Mouse (Mus musculus) layer of hippocampus, adult 9-11 months (tissue): ENCODE results near the gene Bcas3.
A peak's percentile ranks its signal among the peaks of the same experiment; 100 is the strongest.
"Not testable (repeated sequence)": the region's sequence is repeated elsewhere in the genome, so short reads cannot be mapped to it uniquely, and the experiment has no call there.

Experiments used
- DNase-seq: peaks from one replicate; pipeline ENCODE4 v3.0.0; 2022

The Bcas3 gene

GRCm38 (mm10) chr11:85716730-85717129 is 363.8 kb downstream of the Bcas3 start:
- not testable (repeated sequence) for DNase-seq

DNA sequence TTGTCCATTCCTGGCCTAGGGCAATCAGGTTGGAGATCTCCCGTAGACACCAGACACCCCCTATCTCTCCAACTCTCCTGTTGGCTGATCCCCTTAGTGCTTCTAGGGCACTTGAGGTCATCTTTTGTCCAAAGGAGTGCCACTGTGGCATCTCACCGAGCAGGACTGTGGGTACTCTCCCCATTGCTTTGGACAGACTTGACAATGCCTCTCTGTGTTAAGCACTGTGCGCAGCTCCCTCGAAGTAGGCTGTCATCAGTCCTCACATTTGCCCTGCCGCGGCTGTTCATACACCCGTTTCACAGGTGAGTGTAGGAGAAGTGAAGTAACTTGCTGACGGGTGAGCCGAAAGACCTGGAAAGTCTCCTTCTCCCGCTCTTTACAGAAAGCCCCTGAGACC is 366.1 kb downstream of the Bcas3 start:
- DNase-seq: no peak

DNA sequence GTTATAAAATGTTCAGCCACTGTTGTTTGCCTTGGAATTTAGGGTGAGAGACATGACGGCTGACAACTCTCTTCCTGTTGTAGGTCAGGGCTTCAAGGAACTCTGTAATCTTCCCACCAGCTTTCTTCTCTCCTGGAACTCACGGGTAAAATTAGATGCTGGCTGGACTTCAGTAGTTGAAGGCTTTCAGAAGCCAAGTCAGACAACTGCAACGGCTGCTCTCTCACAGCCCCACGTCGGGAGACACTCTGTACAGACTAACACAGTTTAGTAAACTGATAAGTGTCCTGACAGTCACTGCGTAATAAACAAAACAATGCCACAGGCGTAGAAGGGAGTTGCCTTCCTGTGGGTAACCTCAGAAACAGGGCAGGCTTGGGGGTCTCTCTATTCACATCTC is 366.8 kb downstream of the Bcas3 start:
- no peak for DNase-seq

- DNase-seq: no peak
Measured at GRCm38 (mm10) chr11:85720269-85720773, 367.4 kb downstream of the Bcas3 start.

DNA sequence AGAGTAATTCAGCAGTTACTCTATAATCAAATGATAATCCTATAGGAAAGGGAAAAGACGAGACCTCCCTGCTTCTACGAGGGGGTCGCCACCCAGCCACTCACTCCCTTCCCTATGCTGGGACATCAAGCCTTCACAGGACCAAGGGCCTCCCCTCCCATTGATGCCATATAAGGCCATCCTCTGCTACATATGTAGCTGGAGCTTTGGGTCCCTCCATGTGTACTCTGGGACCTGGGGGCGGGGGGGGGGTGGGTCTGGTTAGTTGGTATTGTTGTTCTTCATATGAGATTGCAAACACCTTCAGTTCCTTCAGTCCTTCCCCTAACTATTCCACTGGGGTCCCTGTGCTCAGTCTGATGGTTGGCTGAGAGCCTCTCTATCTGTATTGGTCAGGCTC is 369.0 kb downstream of the Bcas3 start:
- no peak for DNase-seq

DNA sequence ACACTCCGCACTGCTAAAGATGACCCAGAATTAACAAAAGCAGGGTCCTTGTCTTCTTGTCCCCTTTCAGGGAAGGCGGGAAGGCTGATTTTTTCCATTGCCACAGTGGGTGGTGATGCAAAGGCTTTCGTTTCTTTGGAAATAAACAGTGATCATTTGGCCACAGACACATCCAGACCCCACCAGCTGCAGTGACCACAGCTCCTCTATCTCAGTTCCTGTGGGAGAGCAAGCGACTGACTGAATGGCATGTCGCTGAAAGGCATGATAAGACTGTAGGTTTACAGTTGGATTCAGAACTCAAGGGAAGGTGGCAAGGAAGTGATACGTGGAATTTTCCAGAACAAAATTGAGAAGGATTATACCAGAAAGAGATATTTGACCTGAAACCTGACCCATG is 371.2 kb downstream of the Bcas3 start:
- DNase-seq: no peak

DNA sequence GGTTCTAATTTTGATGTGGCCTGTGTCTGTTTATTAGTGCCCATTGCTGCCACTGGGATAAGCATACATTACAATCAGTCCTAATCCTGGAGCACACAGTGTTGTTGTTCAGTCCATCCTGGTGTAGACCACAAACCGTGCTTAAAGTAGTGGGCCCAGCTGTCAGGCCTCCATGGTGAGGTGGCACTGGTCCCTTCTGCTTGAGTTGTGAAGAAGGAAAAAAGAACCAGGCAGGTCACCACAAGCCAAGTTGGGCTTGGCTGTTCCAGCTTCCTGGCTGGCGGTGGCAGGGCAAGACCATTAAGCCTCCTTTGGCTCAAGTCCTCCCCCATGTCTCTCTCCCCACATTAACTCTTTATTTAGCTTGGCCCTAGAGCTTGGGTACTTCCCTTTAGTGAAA is 376.8 kb downstream of the Bcas3 start:
- no peak for DNase-seq

DNA sequence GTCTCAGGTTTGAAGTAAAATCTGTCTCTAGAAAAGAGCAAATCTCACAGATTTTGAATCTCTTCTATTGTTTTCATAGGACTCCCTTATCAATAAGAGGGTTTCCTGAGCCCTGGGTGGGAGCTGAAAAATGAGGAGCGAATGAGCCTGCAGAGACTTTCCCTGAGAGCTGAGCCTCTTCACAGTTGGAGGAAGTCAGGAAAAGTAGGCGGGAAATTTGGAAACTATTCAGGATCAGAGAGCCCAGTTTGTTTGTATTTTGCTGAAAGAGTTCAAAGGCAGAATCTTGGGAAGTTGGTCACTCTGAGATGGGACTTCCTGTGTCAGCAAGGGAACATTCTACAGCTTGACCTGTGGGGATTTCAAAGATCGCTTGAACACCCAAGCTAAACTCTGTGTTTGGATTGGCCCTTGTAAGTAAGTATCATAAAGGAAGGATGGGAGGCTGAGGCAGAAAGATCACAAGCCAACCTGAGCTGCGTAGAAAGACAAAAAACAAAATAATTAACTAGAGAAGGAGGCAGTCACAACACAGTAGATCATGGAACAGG is 379.6 kb downstream of the Bcas3 start:
- no peak for DNase-seq

DNA sequence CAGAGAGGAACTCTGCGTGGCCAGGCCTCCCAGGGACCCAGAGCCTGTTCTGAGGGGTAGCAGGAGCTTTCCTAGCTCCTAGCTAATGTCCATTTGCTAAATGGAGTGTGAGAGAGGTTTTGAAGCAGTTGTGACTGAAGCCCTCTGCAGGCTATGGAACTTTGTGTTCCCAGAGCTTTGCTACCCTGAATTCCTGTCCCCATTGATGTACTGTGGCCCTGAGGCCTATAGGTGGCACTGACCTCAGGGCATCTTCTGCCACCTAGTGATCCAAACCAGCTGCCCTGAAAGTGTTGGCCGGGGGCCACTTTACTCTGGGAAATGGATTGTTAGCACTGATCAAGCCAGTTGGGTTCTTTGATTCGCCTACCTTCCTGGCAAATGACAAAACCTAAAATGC is 380.6 kb downstream of the Bcas3 start:
- DNase-seq: no peak

GRCm38 (mm10) chr11:85734317-85735211 is 381.6 kb downstream of the Bcas3 start:
- DNase-seq: no peak

- no peak for DNase-seq
Measured at GRCm38 (mm10) chr11:85737227-85737626, 384.3 kb downstream of the Bcas3 start.

DNA sequence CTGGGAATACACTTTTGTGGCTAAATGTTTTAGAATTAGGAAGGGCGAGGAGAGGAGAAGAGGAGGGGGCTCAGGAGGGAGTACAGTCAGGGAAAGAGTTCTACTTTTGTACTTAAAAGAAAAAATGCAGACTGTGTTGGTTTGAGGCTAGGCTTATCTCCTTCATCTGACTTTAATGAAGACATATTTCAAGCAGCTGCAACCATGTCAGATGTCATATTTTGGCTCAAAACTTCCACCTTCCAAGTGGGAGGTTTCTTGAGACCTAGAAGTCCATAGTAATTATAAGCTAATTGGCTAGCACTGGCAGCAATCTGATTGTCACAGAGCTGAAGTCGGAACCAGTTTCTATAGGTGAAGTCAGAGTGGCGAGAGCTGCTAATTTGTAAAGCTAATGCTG is 384.9 kb downstream of the Bcas3 start:
- no peak for DNase-seq

- no peak for DNase-seq
Measured at GRCm38 (mm10) chr11:85738585-85738984, 385.6 kb downstream of the Bcas3 start.

DNA sequence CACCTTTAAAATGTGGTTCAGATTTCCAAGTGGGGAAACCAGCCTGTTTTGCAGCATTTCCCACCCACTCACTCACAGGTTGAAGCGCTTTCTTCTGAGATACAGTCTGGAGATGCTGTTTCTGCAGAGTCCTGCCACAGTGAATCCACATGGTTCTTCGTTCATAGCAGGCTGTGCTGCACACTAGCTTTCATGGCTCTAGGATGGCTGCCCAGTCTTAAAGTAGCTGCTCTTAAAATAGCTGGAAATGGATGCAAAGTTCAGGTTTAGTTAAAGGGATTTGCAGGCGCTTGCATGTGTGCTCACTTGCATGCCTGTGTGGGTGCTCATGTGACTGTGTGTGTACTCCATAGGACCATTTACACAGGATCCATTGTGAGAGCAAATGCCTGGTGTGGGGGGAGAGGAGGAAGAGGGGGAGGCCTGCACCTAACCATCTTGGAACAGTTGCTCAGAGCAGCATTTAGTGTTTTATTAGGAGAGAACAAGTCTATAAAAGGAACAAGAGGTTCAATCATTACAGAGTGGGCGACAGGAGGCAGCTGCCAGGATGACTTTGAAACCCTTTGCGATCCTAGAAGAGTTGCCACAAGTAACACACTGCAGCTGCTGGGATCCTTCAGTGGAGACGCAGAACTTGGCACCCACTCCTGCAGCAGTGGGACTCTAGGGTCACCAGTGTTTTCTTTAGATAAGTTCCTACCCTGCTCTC is 386.5 kb downstream of the Bcas3 start:
- DNase-seq: peak; percentile 63

DNA sequence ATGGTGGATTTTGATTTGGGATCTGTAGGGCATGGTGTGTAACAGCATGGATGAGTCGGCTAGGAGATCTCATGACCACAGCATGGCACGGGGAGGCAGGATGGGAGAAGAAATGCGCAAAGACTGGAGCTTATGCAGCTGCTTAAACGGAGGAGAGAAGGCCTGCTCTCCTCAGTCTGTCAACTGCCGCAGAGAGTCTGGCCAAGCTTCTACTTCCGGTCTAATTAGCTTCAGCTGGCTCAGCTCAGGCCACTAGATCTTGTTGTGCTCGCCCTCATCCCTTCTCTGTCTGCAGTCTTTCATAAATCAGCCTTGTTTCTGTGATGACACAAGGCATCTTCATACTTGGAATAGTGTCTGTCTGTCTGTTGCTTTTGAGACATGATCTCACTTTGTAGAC is 393.4 kb downstream of the Bcas3 start:
- DNase-seq: no peak

GRCm38 (mm10) chr11:85748891-85749290 is 395.9 kb downstream of the Bcas3 start:
- no peak for DNase-seq

GRCm38 (mm10) chr11:85751171-85751570 is 398.2 kb downstream of the Bcas3 start:
- no peak for DNase-seq

- DNase-seq: peak; percentile 57
Measured at GRCm38 (mm10) chr11:85754631-85755502, 401.9 kb downstream of the Bcas3 start.

DNA sequence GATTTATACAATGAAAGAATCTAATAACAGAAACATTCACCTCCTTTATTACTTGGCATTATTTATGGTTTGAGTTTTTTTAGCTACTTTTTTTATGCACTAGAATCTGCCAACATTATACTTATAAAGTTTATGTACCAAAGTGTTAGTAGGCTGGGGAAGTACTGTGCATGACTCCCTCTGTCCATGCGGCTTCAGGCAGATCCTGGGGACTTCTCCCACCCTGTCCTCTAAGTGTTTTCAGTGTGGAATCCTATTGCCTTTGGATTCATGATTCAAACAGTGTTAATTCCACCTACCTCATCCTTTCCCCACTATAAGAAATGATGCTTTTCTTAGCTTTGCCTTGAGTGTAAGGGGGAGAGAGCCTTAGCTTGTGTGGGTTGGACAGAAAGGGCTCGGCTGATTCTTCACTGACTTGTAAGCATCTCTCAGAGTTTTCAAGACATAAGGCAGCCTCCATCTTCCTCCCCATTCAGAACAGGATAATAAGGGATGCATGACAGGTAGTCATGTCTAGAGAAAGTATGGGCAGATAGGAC is 402.6 kb downstream of the Bcas3 start:
- DNase-seq: no peak

GRCm38 (mm10) chr11:85758891-85759290 is 405.9 kb downstream of the Bcas3 start:
- DNase-seq: peak; percentile 13

DNA sequence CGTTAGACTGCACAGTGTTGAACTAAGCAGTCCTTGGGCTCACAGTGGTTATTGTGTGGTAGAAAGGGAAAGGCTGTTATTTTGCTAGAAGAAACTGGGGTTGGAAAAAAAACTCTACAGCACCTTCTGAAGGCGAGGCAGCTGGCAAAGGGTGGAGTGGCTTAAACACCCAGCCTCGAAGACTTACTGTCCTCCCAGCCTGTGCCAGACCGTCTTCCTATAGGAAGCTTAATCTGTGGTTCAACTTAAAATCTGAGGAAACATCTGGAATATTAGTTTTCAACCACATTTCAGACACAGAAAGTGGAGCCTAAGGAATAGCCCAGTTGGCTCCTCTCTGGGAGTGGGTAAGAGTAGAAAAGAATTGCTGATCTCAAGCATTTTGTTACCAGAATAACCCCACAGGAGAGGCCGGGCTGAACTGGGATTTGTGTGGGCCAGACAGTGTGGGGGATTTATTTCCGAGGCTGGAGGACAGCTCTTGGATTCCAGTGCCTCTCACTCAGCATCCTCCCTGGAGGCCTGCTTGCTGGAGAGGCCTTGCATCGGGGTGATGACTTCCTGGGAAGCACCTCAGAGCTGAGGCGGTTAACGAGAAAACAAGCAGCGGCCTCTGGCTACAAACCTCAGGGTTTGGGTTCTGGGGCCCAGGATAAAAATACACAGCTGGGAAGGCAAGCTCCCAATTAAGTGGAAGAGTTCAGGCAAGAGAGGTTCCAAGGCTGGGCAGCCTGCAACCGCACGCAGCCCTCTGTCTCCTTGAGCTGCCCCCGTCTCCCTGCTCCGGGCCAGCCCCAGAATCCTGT is 406.9 kb downstream of the Bcas3 start:
- DNase-seq: no peak
